Mouse (Mus musculus) brain, embryonic 14.5 days (tissue): ENCODE data around the gene Abcc3.

Source experiments
- CTCF ChIP-seq: fragments of 200-500 bp; IDR thresholded peaks from 2 replicates; pipeline ENCODE4 v1.5.1; 2012; ENCODE audit warnings: inconsistent platforms, mild to moderate bottlenecking, moderate library complexity, borderline replicate concordance; ENCODE audit not compliant: insufficient read depth, insufficient read length; ENCODE audit errors: extremely low read depth
- POLR2A ChIP-seq: fragments of 200-500 bp; IDR thresholded peaks from 2 replicates; pipeline ENCODE4 v1.6.1; 2012; ENCODE audit warnings: mild to moderate bottlenecking, inconsistent platforms, borderline replicate concordance; ENCODE audit not compliant: poor library complexity, insufficient read depth, insufficient read length, severe bottlenecking; ENCODE audit errors: extremely low read depth

DNA sequence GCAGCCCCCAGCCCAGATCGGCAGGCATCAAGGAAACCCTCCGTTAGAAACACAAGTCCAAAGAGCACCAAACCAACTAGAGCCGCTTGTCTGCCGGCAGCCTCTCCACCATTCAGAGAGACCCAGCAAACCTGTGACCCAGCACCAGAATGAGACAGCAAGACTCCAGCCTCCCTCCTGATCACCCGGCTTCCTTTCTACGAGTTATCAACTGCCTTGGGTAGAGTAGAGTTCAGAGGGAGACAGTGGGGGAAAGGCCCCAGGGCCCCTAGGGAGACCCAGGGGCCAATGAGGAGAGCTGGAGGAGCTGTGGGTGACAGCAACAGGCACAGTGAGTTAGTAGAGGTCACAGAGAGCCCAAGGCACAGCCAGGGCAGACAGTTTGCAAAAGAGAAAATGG is 28.2 kb upstream of the Abcc3 start:
- TF ChIP-seq CTCF (no peak), POLR2A (no peak)
